Mouse (Mus musculus): Measurements from ENCODE around the gene Trank1.

The Trank1 gene

DNA sequence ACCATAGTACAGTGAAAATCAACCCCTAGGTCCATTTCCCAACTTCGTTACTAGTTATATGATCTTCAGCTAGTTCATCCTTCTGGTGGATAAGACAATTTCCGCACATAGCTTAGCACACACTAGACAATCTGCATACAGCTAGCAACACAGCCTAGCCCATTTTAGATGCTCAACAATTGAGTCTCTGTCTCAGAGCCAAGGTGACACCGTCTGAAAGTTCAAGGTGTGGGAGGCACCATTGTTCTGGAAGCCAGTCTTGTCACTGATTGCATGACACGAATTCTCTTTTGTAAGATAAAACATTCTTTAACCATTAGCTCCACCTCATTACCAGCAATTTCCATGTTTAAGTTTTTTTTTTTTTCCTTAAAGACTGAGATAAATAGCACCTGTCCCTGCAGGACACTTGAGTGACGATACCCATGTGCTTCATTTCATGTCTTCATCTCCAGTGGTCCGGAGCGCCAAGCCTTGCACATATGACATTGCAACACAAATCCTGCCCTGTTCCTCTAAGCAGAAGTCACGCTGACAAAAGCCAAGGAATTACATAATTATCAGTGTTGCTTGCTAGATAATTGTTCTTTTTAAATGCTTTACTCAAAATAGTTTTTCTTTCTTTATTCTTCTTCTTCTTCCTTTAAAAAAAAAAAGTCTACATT, 117.3 kb downstream of the Trank1 start:
- no peak for DNase-seq

DNA sequence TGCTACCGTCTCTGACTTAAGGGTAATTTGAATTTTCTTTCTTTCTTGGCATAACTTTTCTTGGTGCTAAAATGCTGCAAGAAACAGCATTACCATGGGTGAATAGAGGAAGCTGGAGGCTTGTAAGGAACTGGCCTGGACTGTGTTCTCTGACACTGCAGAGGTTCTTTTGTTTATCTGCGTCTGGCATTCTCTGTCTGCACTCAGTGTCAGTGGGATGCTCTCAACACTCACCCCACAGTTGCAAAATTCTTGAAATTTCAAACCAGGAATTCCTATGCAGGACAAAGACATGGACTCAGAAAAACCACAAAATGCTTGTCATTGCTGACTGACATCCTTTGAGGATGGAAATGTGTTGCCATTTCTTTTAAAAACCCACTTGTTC, 117.8 kb downstream of the Trank1 start:
- DNase-seq: no peak

DNA sequence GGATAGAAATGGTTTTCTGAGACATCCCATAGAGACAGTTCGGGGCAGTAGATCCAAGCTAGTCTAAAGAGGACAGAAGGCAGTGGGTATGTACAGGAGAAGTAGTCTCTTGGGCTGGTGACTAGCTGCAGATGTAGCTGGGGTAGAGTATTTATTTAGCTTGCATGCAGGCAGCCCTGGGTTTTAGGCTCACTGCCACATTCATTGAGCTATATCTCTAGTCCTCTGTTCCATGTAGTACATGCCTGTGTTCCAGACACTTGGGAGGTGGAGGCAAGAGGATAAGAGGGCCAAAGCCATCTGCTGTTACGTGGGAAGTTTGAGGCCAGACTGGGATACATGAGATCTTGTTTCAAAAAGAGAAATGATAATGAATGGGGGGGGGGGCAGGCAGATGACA, 123.9 kb downstream of the Trank1 start:
- no peak for DNase-seq

DNA sequence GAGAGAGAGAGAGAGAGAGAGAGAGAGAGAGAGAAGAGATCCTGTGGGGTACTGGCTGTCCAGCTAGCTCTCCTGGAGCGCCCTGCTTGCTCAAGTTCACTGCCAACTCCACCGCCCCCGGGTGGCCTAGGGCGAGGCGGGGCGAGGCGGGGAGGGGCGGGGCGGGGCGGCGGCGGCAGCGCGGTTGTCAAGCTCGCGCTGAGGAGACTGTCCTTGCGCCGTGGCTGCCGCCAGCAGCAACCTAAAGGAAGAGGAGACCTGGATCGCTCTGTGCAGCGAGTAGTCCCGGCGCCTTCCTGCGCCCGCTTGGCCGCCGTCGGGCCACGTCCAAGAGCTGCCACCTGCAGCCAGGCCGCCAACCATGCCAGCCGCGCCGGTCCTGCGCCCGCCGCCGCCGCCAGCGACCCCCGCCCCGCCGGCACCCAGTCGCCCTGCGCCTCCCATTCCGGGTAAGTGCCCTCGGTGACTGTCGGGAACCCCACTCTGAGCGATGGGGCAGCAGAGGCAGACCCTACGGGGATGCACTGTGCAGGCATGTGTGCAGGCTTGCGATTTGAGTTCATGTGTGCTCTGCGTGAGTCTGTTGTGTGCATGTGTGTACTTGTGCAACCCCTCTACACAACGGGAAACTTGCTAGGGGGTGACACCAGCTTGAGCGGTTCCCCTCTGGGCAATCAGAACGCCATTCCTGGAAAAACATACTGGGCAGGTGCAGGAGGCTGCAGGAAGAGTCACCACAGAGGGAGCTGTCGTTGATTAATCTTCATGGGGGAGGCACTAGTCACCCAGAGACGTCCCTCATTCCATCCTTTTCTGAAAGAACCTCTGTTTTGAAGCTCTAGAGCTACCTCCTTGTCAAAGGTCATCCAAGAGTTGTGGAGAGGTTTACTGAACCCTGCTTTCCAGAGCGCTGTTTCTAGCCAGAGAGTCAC, 127.6 kb downstream of the Trank1 start, which contains the start of gene Dclk3:
Gene Dclk3 (plus strand): TSS at position 178 of the 932 bp plus-strand sequence.
- DNase-seq: no peak

DNA sequence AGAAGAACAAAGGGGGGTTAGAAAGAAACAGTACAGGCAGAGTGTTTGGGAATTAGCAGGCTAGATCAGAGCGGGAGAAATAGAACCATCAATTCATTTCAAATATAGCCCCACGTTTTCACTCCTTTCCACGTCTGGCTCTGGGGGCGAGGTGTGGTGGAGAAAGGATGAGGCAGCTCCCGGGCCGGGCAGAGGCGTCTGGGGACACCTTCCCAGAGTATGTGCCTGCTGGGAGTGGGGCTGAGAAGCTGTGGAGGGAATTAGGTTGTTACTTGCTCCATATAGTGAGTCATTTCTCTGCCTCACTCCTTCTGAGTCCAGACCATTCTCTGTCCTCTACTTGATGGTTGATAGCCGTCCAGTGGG, 128.3 kb downstream of the Trank1 start:
- no peak for DNase-seq

DNA sequence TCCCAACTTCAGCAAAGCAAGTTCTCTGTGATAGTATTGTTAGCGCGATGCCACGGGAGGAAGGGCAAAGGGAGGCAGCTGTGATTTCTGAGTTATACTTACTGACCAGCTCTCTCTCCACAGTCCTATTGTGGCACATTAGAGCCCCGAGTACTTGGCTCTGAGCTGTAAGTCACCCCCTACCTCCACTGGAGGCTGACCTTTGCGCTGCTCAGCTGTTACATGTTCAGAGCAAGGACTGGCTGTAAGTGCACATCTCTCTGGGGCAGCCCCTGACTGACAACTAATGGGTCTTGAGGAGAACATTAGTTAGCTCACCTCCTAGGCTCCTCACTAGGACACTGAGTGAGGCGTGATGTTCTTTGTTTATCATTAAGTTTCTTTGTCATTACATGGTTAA, 128.9 kb downstream of the Trank1 start:
- DNase-seq: no peak

DNA sequence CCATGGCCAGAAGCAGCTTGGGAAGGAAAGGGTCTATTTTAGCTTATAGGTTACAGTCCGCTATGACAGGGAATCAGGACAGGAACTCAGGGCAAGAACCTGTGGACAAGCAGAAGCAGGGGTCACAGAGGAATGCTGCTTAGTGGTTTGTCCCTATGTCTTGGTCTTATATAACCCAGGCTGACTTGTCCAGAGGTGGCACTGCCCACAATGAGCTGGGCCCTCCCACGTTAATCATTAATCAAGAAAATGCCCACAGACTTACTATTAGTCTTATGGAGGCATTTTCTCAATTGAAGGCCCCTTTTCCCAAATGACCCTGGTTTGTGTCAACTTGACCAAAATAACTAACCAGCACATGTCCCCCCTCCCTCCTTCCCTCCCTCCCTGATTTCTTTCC, 129.6 kb downstream of the Trank1 start:
- no peak for DNase-seq

Measured in cerebellum, adult 9-10 months (tissue).